Mouse (Mus musculus) liver, embryonic 16.5 days (tissue): ENCODE data around the gene Cd109. TPM values are rescaled to one million over a fixed set of nuclear protein-coding genes. Genes with fewer than 3 reads are reported as not detected.

Experiments
- ATAC-seq: fragments of 200-750 bp; cut with Nextera tagmentation; 2 replicates; pipeline ENCODE4 v1.8.0; 2017; ENCODE audit warnings: low read depth, mild to moderate bottlenecking, moderate number of reproducible peaks, moderate library complexity
- H3K27ac ChIP-seq: fragments of 300-500 bp; sonication (generic); 2 replicates; pipeline ENCODE4 v1.5.1; 2014; ENCODE audit warnings: mild to moderate bottlenecking, low read length
- H3K27me3 ChIP-seq: fragments of 300-500 bp; sonication (generic); 2 replicates; pipeline ENCODE4 v1.6.1; 2014; ENCODE audit warnings: low read depth, low read length, mixed read lengths; ENCODE audit not compliant: control insufficient read depth, insufficient read depth
- H3K36me3 ChIP-seq: fragments of 300-500 bp; sonication (generic); 2 replicates; pipeline ENCODE4 v1.6.1; 2014; ENCODE audit warnings: mild to moderate bottlenecking; ENCODE audit not compliant: control insufficient read depth, insufficient read depth
- H3K4me1 ChIP-seq: fragments of 300-500 bp; sonication (generic); 2 replicates; pipeline ENCODE4 v1.6.1; 2014; ENCODE audit warnings: low read depth, low read length, mixed read lengths; ENCODE audit not compliant: control insufficient read depth
- H3K4me2 ChIP-seq: fragments of 300-500 bp; sonication (generic); 2 replicates; pipeline ENCODE4 v1.6.1; 2014; ENCODE audit warnings: low read depth, low read length, mixed read lengths
- H3K4me3 ChIP-seq: fragments of 300-500 bp; sonication (generic); 2 replicates; pipeline ENCODE4 v1.5.1; 2014; ENCODE audit warnings: low read depth, mild to moderate bottlenecking, low read length
- H3K9ac ChIP-seq: fragments of 300-500 bp; sonication (generic); 2 replicates; pipeline ENCODE4 v1.6.1; 2014; ENCODE audit warnings: low read depth, low read length
- H3K9me3 ChIP-seq: fragments of 300-500 bp; sonication (generic); replicated peaks from 2 replicates; pipeline ENCODE4 v1.6.1; 2016; ENCODE audit warnings: low read length; ENCODE audit not compliant: control insufficient read depth
- WGBS: fragments of 180-500 bp; shearing (Covaris S2); extraction: QIAGEN DNeasy Blood & Tissue Kit; methylation state at CpG from one replicate; pipeline ENCODE4 v1.1.7; 2014; ENCODE audit not compliant: insufficient replicate concordance; 5-methylcytosine and 5-hydroxymethylcytosine counted together
- polyA plus RNA-seq: library from polyadenylated mRNA; unstranded; fragments of >200 nt; fragmentation: Nextera tagmentation; extraction: Ambion mirVana; gene quantifications from 2 replicates; pipeline ENCODE4 v1.2.1, GENCODE M21; 2015

Gene Cd109
- polyA plus RNA-seq, 1 experiment from 2014 or later = 0.15 TPM

DNA sequence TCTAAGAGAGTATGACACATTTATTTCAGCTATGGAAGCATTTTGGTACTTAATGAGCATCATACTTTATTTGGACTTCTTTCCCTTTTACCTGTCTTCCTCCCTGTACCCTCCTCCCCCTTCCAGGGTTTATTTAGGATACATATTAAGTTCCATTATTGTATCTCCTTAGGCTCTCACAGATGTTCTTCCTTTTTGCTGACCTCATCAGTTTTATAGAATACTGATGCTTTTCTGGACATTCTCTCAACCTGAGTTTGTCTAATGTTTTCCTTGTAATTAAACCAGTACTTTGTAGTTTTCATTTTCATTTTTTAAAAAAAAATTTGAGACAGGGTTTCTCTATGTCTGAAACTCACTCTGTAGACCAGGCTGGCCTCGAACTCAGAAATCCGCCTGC, 24.9 kb upstream of the Cd109 start:
- peaks cover 10% of the 10 kb centered on the region for H3K4me1 ChIP-seq
- H3K36me3 ChIP-seq = no peaks in the 10 kb centered on the region
- no peak overlapping the region for H3K9ac ChIP-seq
- no peak overlapping the region for H3K27ac ChIP-seq
- WGBS = 82% methylated on average over 2 of the region's 2 CpGs
- H3K4me2 ChIP-seq = no peak overlapping the region
- ATAC-seq = no peak
- H3K4me3 ChIP-seq = no peak overlapping the region
- H3K27me3 ChIP-seq = no peaks in the 10 kb centered on the region
- H3K9me3 ChIP-seq = no peaks in the 10 kb centered on the region

- ATAC-seq = no peak
- Histone ChIP-seq H3K4me2 (no peak overlapping the region), H3K9ac (no peak overlapping the region), H3K36me3 (no peaks in the 10 kb centered on the region), H3K4me1 (no peaks in the 10 kb centered on the region), H3K9me3 (no peaks in the 10 kb centered on the region), H3K4me3 (no peak overlapping the region), H3K27me3 (no peaks in the 10 kb centered on the region), H3K27ac (no peak overlapping the region)
- 31% methylated on average over 3 of the region's 3 CpGs for WGBS
These were observed 20.1 kb upstream of the Cd109 start for GRCm38 (mm10) chr9:78595257-78595656.

DNA sequence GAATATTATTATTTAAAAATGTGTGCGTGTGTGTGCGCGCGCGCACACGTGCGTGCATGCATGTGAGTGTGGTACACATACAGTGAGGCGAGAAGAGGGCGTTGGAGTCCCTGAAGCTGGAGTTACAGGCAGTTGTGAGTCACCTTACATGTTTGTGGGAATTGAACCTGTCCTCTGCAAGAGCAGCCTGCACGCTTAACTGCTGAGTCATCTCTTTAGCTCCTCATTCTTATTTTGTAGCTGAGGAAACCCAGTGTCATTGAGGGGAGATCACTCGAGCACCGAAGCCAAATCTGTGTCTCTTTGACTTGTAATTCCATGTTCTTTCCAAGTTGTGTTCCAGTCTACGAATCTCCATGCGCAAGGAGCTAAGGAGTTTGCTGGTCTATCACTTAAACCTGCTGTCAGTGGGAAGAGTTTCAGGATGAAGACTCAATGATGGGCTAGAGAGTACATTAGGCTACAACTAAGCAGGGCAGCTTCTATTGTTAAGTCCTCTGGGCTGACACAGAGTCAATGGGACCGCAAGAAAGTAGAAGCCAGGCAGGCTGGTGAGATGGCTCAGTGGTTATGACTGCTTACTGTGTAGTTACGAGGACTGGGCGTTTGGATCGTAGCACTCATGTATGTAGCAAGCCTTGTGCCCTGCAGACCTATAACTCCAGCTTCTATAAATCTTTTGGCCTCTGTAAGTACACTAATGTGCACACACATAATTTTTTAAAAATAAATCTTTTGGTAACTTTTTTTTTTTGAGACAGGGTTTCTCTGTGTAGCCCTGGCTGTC, 19.4 kb upstream of the Cd109 start:
- no peak for ATAC-seq
- Histone ChIP-seq H3K4me3 (no peak overlapping the region), H3K27ac (no peak overlapping the region), H3K4me1 (no peaks in the 10 kb centered on the region), H3K27me3 (no peaks in the 10 kb centered on the region), H3K4me2 (no peak overlapping the region), H3K9me3 (no peaks in the 10 kb centered on the region), H3K36me3 (no peaks in the 10 kb centered on the region), H3K9ac (no peak overlapping the region)
- 71% methylated on average over 18 of the region's 18 CpGs for WGBS

GRCm38 (mm10) chr9:78596834-78597233, 18.5 kb upstream of the Cd109 start:
- no peaks in the 10 kb centered on the region for H3K4me1 ChIP-seq
- H3K4me2 ChIP-seq = no peak overlapping the region
- H3K36me3 ChIP-seq = no peaks in the 10 kb centered on the region
- ATAC-seq = no peak
- no peak overlapping the region for H3K4me3 ChIP-seq
- WGBS = 6% methylated on average over 5 of the region's 5 CpGs
- H3K9ac ChIP-seq = no peak overlapping the region
- no peaks in the 10 kb centered on the region for H3K27me3 ChIP-seq
- no peaks in the 10 kb centered on the region for H3K9me3 ChIP-seq
- H3K27ac ChIP-seq = no peak overlapping the region

GRCm38 (mm10) chr9:78599927-78600326, 15.4 kb upstream of the Cd109 start:
- Histone ChIP-seq H3K9me3 (no peaks in the 10 kb centered on the region), H3K4me1 (no peaks in the 10 kb centered on the region), H3K27me3 (no peaks in the 10 kb centered on the region), H3K36me3 (no peaks in the 10 kb centered on the region), H3K4me2 (no peak overlapping the region), H3K9ac (no peak overlapping the region), H3K4me3 (no peak overlapping the region), H3K27ac (no peak overlapping the region)
- no peak for ATAC-seq
- WGBS = 70% methylated on average over 5 of the region's 5 CpGs

- 51% methylated on average over 4 of the region's 4 CpGs for WGBS
- no peaks in the 10 kb centered on the region for H3K9me3 ChIP-seq
- H3K36me3 ChIP-seq = no peaks in the 10 kb centered on the region
- H3K4me1 ChIP-seq = no peaks in the 10 kb centered on the region
- no peaks in the 10 kb centered on the region for H3K27me3 ChIP-seq
- H3K4me3 ChIP-seq = no peak overlapping the region
- H3K27ac ChIP-seq = no peak overlapping the region
- H3K4me2 ChIP-seq = no peak overlapping the region
- H3K9ac ChIP-seq = no peak overlapping the region
- ATAC-seq = no peak
These were observed 14.2 kb upstream of the Cd109 start for GRCm38 (mm10) chr9:78601046-78601730.

- H3K9ac ChIP-seq = no peak overlapping the region
- no peaks in the 10 kb centered on the region for H3K4me1 ChIP-seq
- no peak for ATAC-seq
- H3K36me3 ChIP-seq = no peaks in the 10 kb centered on the region
- H3K4me2 ChIP-seq = no peak overlapping the region
- 37% methylated on average over 6 of the region's 6 CpGs for WGBS
- no peak overlapping the region for H3K27ac ChIP-seq
- peaks cover 31% of the 10 kb centered on the region for H3K27me3 ChIP-seq
- H3K9me3 ChIP-seq = no peaks in the 10 kb centered on the region
- no peak overlapping the region for H3K4me3 ChIP-seq
These were observed 1.1 kb upstream of the Cd109 start for GRCm38 (mm10) chr9:78614201-78614600.

DNA sequence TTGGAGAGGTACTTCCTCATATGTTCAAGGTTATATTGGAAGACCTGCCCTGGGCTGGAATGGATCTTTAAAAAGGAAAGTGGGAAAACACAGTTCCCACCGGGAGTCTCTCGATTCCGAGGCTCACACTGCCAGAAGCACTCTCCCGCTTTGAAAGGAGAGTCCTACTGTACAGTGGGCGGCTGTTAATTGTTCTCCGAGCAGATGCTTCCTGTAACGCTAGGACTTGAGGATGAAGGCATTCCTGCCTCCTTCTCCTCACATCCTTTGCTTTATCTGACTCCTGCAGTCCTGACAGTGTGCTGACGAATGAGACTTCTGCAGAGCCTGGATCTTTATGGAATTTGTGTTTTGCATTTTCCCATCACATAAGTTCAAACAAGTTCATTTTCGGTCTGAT, 3.9 kb downstream of the Cd109 start:
- Histone ChIP-seq H3K27ac (no peak overlapping the region), H3K4me3 (no peak overlapping the region), H3K4me2 (no peak overlapping the region), H3K27me3 (peaks cover 28% of the 10 kb centered on the region), H3K9ac (no peak overlapping the region), H3K4me1 (no peaks in the 10 kb centered on the region), H3K9me3 (no peaks in the 10 kb centered on the region), H3K36me3 (no peaks in the 10 kb centered on the region)
- 44% methylated on average over 9 of the region's 9 CpGs for WGBS
- no peak for ATAC-seq

DNA sequence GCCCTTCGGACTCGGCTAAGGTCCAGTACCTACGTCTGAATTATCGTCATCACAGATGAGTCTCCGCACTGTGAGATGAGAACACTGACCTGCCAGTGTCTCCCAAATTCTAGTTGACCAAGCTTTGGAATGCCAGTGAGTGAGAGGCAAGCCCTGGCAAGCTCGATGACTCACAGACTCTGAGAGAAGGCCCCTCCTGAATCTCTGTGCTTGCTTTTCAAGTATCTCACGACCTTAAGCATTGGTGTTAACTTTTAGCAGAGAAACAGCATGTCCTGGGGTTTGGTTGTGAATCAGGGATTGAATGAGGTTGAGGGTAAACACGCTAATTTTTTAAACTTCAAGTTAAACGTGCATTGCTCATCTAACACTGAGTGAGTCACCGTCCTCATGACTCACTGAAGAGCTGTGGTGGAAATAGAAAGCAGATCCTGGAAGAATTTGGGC, 8.0 kb downstream of the Cd109 start:
- WGBS = 57% methylated on average over 10 of the region's 10 CpGs

More for the DNA sequence above, 8.0 kb downstream of the Cd109 start:
- Histone ChIP-seq H3K27ac (no peak overlapping the region), H3K4me2 (no peak overlapping the region), H3K27me3 (no peaks in the 10 kb centered on the region), H3K4me3 (no peak overlapping the region), H3K4me1 (no peaks in the 10 kb centered on the region), H3K9me3 (no peaks in the 10 kb centered on the region), H3K36me3 (no peaks in the 10 kb centered on the region), H3K9ac (no peak overlapping the region)
- ATAC-seq = no peak
